In genomic region chr2:93525033-93525762, GRCm38 (mm10) we compare ENCODE assay signal across 33 mouse cellular contexts. TPM values are rescaled to one million over a fixed set of nuclear protein-coding genes. Genes with fewer than 3 reads are reported as not detected.
DNase-seq lines count a peak whose midpoint lies in the region; ATAC-seq and TF ChIP-seq lines count a peak whose summit lies in the region.
"Had no signal": no experiment of that assay in that cellular context is flagged by ENCODE, and none has a peak within 500 bp of the region (broad histone marks: within the 10 kb centered on the region; RNA-seq: fewer than 3 reads in every experiment).

No protein-coding gene starts in this region.

- DNase-seq in kidney, postnatal 4 days: no peak
- DNase-seq in embryonic facial prominence, embryonic 11.5 days (ENCODE audit: low spot score): peak; percentile 80
- DNase-seq in limb, embryonic 11.5 days (ENCODE audit: low spot score): peak; percentile 59
- DNase-seq in spleen, postnatal 10 days (ENCODE audit: low spot score in 2 of 2): no peak
- no peak for DNase-seq in cerebellum, adult 11 months
- DNase-seq: B cell, adult 2 months; cerebellum, adult 9-11 months; gastrocnemius, postnatal 36 days; heart, adult 2 months; heart, postnatal 10 days; kidney, adult 18-20 months; kidney, postnatal 36 days; left cerebral cortex, postnatal 4 days; liver, postnatal 0 days; right cerebral cortex, adult 18-20 months; right cerebral cortex, postnatal 4 days; thymus, postnatal 4 days had no signal

- no peaks in the 10 kb centered on the region for H3K36me3 ChIP-seq in kidney, embryonic 15.5 days
- no peaks in the 10 kb centered on the region for H3K36me3 ChIP-seq in embryonic facial prominence, embryonic 11.5 days (replicated peaks; ENCODE audit: control insufficient read depth, insufficient read depth, low read depth, low read length)
- H3K36me3 ChIP-seq in embryonic facial prominence, embryonic 13.5 days: no peaks in the 10 kb centered on the region
- H3K36me3 ChIP-seq in limb, embryonic 11.5 days (ENCODE audit: control insufficient read depth, insufficient read depth, low read length): no peaks in the 10 kb centered on the region
- no peaks in the 10 kb centered on the region for H3K36me3 ChIP-seq in intestine, postnatal 0 days (ENCODE audit: control insufficient read depth, insufficient read depth)
- H3K36me3 ChIP-seq: heart, embryonic 13.5 days; hindbrain, embryonic 15.5 days; liver, embryonic 12.5 days; midbrain, embryonic 15.5 days had no signal

- H3K4me3 ChIP-seq in kidney, embryonic 15.5 days (replicated peaks): no peak overlapping the region
- no peak overlapping the region for H3K4me3 ChIP-seq in embryonic facial prominence, embryonic 11.5 days (ENCODE audit: low read depth, low read length)
- no peak overlapping the region for H3K4me3 ChIP-seq in embryonic facial prominence, embryonic 13.5 days
- no peak overlapping the region for H3K4me3 ChIP-seq in limb, embryonic 11.5 days (ENCODE audit: low read depth, low read length)
- no peak overlapping the region for H3K4me3 ChIP-seq in intestine, postnatal 0 days (ENCODE audit: low read depth, low read length)
- H3K4me3 ChIP-seq: forebrain, embryonic 13.5 days; heart, adult 2 months; heart, embryonic 13.5 days; hindbrain, embryonic 15.5 days; liver, embryonic 12.5 days; midbrain, embryonic 15.5 days had no signal

- ATAC-seq in kidney, embryonic 15.5 days (replicated peaks; ENCODE audit: low FRiP score): 0 out of 2 replicates have a peak, but pooled peaks have one; percentile 28
- peak; percentile 75; the same call in 1 of the 2 replicates for ATAC-seq in embryonic facial prominence, embryonic 11.5 days (replicated peaks; ENCODE audit: insufficient number of reproducible peaks, low FRiP score, low TSS enrichment, low read depth)
- no peak for ATAC-seq in embryonic facial prominence, embryonic 13.5 days (ENCODE audit: insufficient number of reproducible peaks, insufficient read depth, low FRiP score, low TSS enrichment, low read depth)
- 0 out of 2 replicates have a peak, but pooled peaks have one; percentile 50 for ATAC-seq in limb, embryonic 11.5 days (ENCODE audit: insufficient number of reproducible peaks, low FRiP score, low TSS enrichment, low read depth)
- no peak for ATAC-seq in intestine, postnatal 0 days
- ATAC-seq: forebrain, embryonic 13.5 days; inflammation-experienced regulatory T-cells, adult 6 months; liver, embryonic 12.5 days; liver, postnatal 0 days; lung, postnatal 0 days; midbrain, embryonic 15.5 days had no signal

- 45% methylated on average over 16 of the region's 16 CpGs for WGBS in kidney, embryonic 15.5 days
- 47% methylated on average over 16 of the region's 16 CpGs for WGBS in embryonic facial prominence, embryonic 11.5 days
- 30% methylated on average over 16 of the region's 16 CpGs for WGBS in embryonic facial prominence, embryonic 13.5 days
- 25% methylated on average over 16 of the region's 16 CpGs for WGBS in limb, embryonic 11.5 days
- WGBS in intestine, postnatal 0 days: 76% methylated on average over 16 of the region's 16 CpGs

- H3K9ac ChIP-seq in kidney, embryonic 15.5 days: no peak overlapping the region
- no peak overlapping the region for H3K9ac ChIP-seq in embryonic facial prominence, embryonic 11.5 days (replicated peaks; ENCODE audit: low read length)
- no peak overlapping the region for H3K9ac ChIP-seq in embryonic facial prominence, embryonic 13.5 days
- H3K9ac ChIP-seq in limb, embryonic 11.5 days (ENCODE audit: low read length): no peak overlapping the region; the same call in 1 of the 2 replicates
- no peak overlapping the region for H3K9ac ChIP-seq in intestine, postnatal 0 days (ENCODE audit: low read depth, low read length)
- H3K9ac ChIP-seq: forebrain, embryonic 13.5 days; heart, embryonic 13.5 days; hindbrain, embryonic 15.5 days; liver, embryonic 12.5 days; liver, postnatal 0 days; midbrain, embryonic 15.5 days had no signal

- peaks cover 16% of the 10 kb centered on the region; the same call in 1 of the 2 replicates for H3K4me1 ChIP-seq in kidney, embryonic 15.5 days
- no peaks in the 10 kb centered on the region; the same call in 1 of the 2 replicates for H3K4me1 ChIP-seq in embryonic facial prominence, embryonic 11.5 days (ENCODE audit: control insufficient read depth, insufficient read depth, low read length)
- H3K4me1 ChIP-seq in embryonic facial prominence, embryonic 13.5 days: peaks cover 45% of the 10 kb centered on the region
- H3K4me1 ChIP-seq in limb, embryonic 11.5 days (ENCODE audit: control insufficient read depth, insufficient read depth, low read length): peaks cover 18% of the 10 kb centered on the region; the same call in 1 of the 2 replicates
- H3K4me1 ChIP-seq in intestine, postnatal 0 days (replicated peaks; ENCODE audit: control insufficient read depth, insufficient read depth, low read length): no peaks in the 10 kb centered on the region
- H3K4me1 ChIP-seq: liver, embryonic 12.5 days had no signal

- peaks cover 44% of the 10 kb centered on the region for H3K27me3 ChIP-seq in kidney, embryonic 15.5 days
- no peaks in the 10 kb centered on the region for H3K27me3 ChIP-seq in embryonic facial prominence, embryonic 11.5 days (ENCODE audit: control insufficient read depth, insufficient read depth, low read length)
- H3K27me3 ChIP-seq in embryonic facial prominence, embryonic 13.5 days: no peaks in the 10 kb centered on the region
- H3K27me3 ChIP-seq in limb, embryonic 11.5 days (ENCODE audit: control insufficient read depth, insufficient read depth, low read length): no peaks in the 10 kb centered on the region
- no peaks in the 10 kb centered on the region for H3K27me3 ChIP-seq in intestine, postnatal 0 days (replicated peaks; ENCODE audit: control insufficient read depth, insufficient read depth, low read length)
- H3K27me3 ChIP-seq: forebrain, embryonic 13.5 days; hindbrain, embryonic 15.5 days; midbrain, embryonic 15.5 days had no signal

- no peak for TF ChIP-seq CTCF in intestine, postnatal 0 days (IDR thresholded peaks at IDR 0.05; ENCODE audit: low read depth)

- no peak overlapping the region for H3K27ac ChIP-seq in kidney, embryonic 15.5 days
- peak overlapping the region; percentile 44; the same call in 1 of the 2 replicates for H3K27ac ChIP-seq in embryonic facial prominence, embryonic 11.5 days (replicated peaks; ENCODE audit: low read depth, low read length)
- H3K27ac ChIP-seq in embryonic facial prominence, embryonic 13.5 days: peak overlapping the region; percentile 12
- no peak overlapping the region for H3K27ac ChIP-seq in limb, embryonic 11.5 days (replicated peaks; ENCODE audit: low read depth, low read length)
- H3K27ac ChIP-seq in intestine, postnatal 0 days (ENCODE audit: low read depth, low read length): no peak overlapping the region
- H3K27ac ChIP-seq: forebrain, embryonic 13.5 days; heart, adult 2 months; heart, embryonic 13.5 days; hindbrain, embryonic 15.5 days; liver, embryonic 12.5 days; macrophage; midbrain, embryonic 15.5 days had no signal

- no peaks in the 10 kb centered on the region for H3K9me3 ChIP-seq in kidney, embryonic 15.5 days (replicated peaks)
- no peaks in the 10 kb centered on the region for H3K9me3 ChIP-seq in embryonic facial prominence, embryonic 11.5 days (replicated peaks; ENCODE audit: control insufficient read depth, low read length)
- no peaks in the 10 kb centered on the region for H3K9me3 ChIP-seq in embryonic facial prominence, embryonic 13.5 days
- H3K9me3 ChIP-seq in limb, embryonic 11.5 days (ENCODE audit: control insufficient read depth, low read length): no peaks in the 10 kb centered on the region
- no peaks in the 10 kb centered on the region for H3K9me3 ChIP-seq in intestine, postnatal 0 days (ENCODE audit: control insufficient read depth)
- H3K9me3 ChIP-seq: forebrain, embryonic 13.5 days; heart, embryonic 13.5 days; hindbrain, embryonic 15.5 days; liver, embryonic 12.5 days; midbrain, embryonic 15.5 days had no signal

- H3K4me2 ChIP-seq in kidney, embryonic 15.5 days: no peak overlapping the region
- no peak overlapping the region for H3K4me2 ChIP-seq in embryonic facial prominence, embryonic 11.5 days (ENCODE audit: low read depth, low read length)
- H3K4me2 ChIP-seq in embryonic facial prominence, embryonic 13.5 days: no peak overlapping the region
- no peak overlapping the region for H3K4me2 ChIP-seq in limb, embryonic 11.5 days (ENCODE audit: low read depth, severe bottlenecking)
- H3K4me2 ChIP-seq in intestine, postnatal 0 days (replicated peaks; ENCODE audit: low read depth): no peak overlapping the region
- H3K4me2 ChIP-seq: forebrain, embryonic 13.5 days; heart, embryonic 13.5 days; hindbrain, embryonic 15.5 days; liver, embryonic 12.5 days; midbrain, embryonic 15.5 days had no signal

RNA-seq across cellular contexts. Expression of gene Gm10803, which starts 35.2 kb away (rescaled TPM):
- polyA plus RNA-seq in kidney, embryonic 15.5 days (2015; fragmentation: Nextera tagmentation; extraction: Ambion mirVana): not detected in 2 replicates
- polyA plus RNA-seq in embryonic facial prominence, embryonic 11.5 days (2014; fragmentation: Nextera tagmentation; extraction: Ambion mirVana): not detected in 2 replicates
- polyA plus RNA-seq in embryonic facial prominence, embryonic 13.5 days (2015; fragmentation: Nextera tagmentation; extraction: Ambion mirVana): not detected in 2 replicates
- polyA plus RNA-seq in limb, embryonic 11.5 days (2014; fragmentation: Nextera tagmentation; extraction: Ambion mirVana): not detected in 2 replicates
- polyA plus RNA-seq in intestine, postnatal 0 days (2015; fragmentation: Nextera tagmentation; extraction: Ambion mirVana): not detected in 2 replicates
- polyA plus RNA-seq: forebrain, embryonic 13.5 days; frontal cortex, adult 2 months; heart, adult 2 months; heart, embryonic 13.5 days; hindbrain, embryonic 15.5 days; inflammation-experienced regulatory T-cells, adult 6 months; kidney, embryonic 16.5 days; liver, embryonic 12.5 days; liver, postnatal 0 days; lung, postnatal 0 days; macrophage; midbrain, embryonic 15.5 days; spleen, adult 2 months; testis, adult 2 months; thymus, postnatal 0 days had no signal

Comparison
In these comparisons a context has a peak if more than half of its experiments do, and no peak if none do; other contexts are left out.
1. ATAC-seq: peak in kidney, embryonic 15.5 days (single experiment), embryonic facial prominence, embryonic 11.5 days (single experiment) and limb, embryonic 11.5 days (single experiment); none in embryonic facial prominence, embryonic 13.5 days (single experiment) and intestine, postnatal 0 days (single experiment).
2. H3K27ac ChIP-seq: peak in embryonic facial prominence, embryonic 11.5 days (single experiment) and embryonic facial prominence, embryonic 13.5 days (single experiment); none in kidney, embryonic 15.5 days (single experiment), limb, embryonic 11.5 days (single experiment) and intestine, postnatal 0 days (single experiment).
3. DNase-seq: peak in embryonic facial prominence, embryonic 11.5 days (single experiment) and limb, embryonic 11.5 days (single experiment); none in kidney, postnatal 4 days (0 of 2), spleen, postnatal 10 days (0 of 2) and cerebellum, adult 11 months (single experiment).